Comparison of ENCODE assay signal across 8 mouse cellular contexts in genomic region chr6:124463881-124464291, GRCm38 (mm10). TPM values are rescaled to one million over a fixed set of nuclear protein-coding genes. Genes with fewer than 3 reads are reported as not detected.
DNase-seq lines count a peak whose midpoint lies in the region; ATAC-seq and TF ChIP-seq lines count a peak whose summit lies in the region.

No protein-coding gene starts in this region.

- peak overlapping the region; percentile 80 for H3K4me3 ChIP-seq in layer of hippocampus, adult 2 months
- H3K4me3 ChIP-seq in hindbrain, embryonic 15.5 days: peak overlapping the region; percentile 60
- H3K4me3 ChIP-seq in midbrain, postnatal 0 days (ENCODE audit: low read depth, low read length): peak overlapping the region; percentile 70

- ATAC-seq in hindbrain, embryonic 15.5 days (ENCODE audit: low FRiP score, low read depth): peak; percentile 32
- peak; percentile 43 for ATAC-seq in midbrain, postnatal 0 days (ENCODE audit: low FRiP score)

- no peaks in the 10 kb centered on the region for H3K27me3 ChIP-seq in hindbrain, embryonic 15.5 days
- H3K27me3 ChIP-seq in midbrain, postnatal 0 days (ENCODE audit: insufficient read depth, low read length): no peaks in the 10 kb centered on the region

- peak overlapping the region; percentile 81 for H3K4me2 ChIP-seq in hindbrain, embryonic 15.5 days
- H3K4me2 ChIP-seq in midbrain, postnatal 0 days (ENCODE audit: low read depth, low read length, poor library complexity, severe bottlenecking): peak overlapping the region; percentile 82

- H3K4me1 ChIP-seq in hindbrain, embryonic 15.5 days (replicated peaks): peaks cover 28% of the 10 kb centered on the region
- H3K4me1 ChIP-seq in midbrain, postnatal 0 days (ENCODE audit: insufficient read depth, low read length): peaks cover 8% of the 10 kb centered on the region; the same call in 1 of the 2 replicates

- no peaks in the 10 kb centered on the region for H3K9me3 ChIP-seq in hindbrain, embryonic 15.5 days
- H3K9me3 ChIP-seq in midbrain, postnatal 0 days (ENCODE audit: low read length): no peaks in the 10 kb centered on the region

- peaks cover 19% of the 10 kb centered on the region for H3K36me3 ChIP-seq in hindbrain, embryonic 15.5 days
- 0 out of 2 replicates have a peak, but pooled peaks cover 11% of the 10 kb centered on the region for H3K36me3 ChIP-seq in midbrain, postnatal 0 days (ENCODE audit: insufficient read depth, low read length)

- H3K9ac ChIP-seq in hindbrain, embryonic 15.5 days: peak overlapping the region; percentile 81
- H3K9ac ChIP-seq in midbrain, postnatal 0 days (replicated peaks; ENCODE audit: low read length, poor library complexity, severe bottlenecking): peak overlapping the region; percentile 91

- no peak for TF ChIP-seq CTCF in layer of hippocampus, adult 2 months (conservative IDR thresholded peaks at IDR 0.05)
- TF ChIP-seq CTCF in midbrain, postnatal 0 days (IDR thresholded peaks at IDR 0.05): no peak; the same call in 1 of the 2 replicates

- H3K27ac ChIP-seq in layer of hippocampus, adult 2 months: peak overlapping the region; percentile 96
- H3K27ac ChIP-seq in hindbrain, embryonic 15.5 days (replicated peaks): peak overlapping the region; percentile 93
- peak overlapping the region; percentile 95 for H3K27ac ChIP-seq in midbrain, postnatal 0 days (ENCODE audit: low read depth, low read length)

- no peak for DNase-seq in layer of hippocampus, adult 2 months (ENCODE audit: low spot score in 2 of 2)
- no peak for DNase-seq in layer of hippocampus, adult 9-11 months
- DNase-seq in cerebellum, postnatal 10 days: peak; percentile 61 to 68
- DNase-seq in midbrain, postnatal 0 days (ENCODE audit: low spot score): peak; percentile 46
- DNase-seq in adrenal gland, postnatal 36 days: no peak
- no peak for DNase-seq in kidney, postnatal 14 days
- DNase-seq in testis, postnatal 10 days (ENCODE audit: low spot score): no peak

- 13% methylated on average over 8 of the region's 8 CpGs for WGBS in hindbrain, embryonic 15.5 days
- WGBS in midbrain, postnatal 0 days: 10% methylated on average over 8 of the region's 8 CpGs

RNA-seq across cellular contexts. Expression of gene Clstn3, which starts 0.7 kb away (rescaled TPM):
- total RNA-seq in layer of hippocampus, adult 2 months (2021): 100 to 1,000 TPM; 265 to 268 TPM
- polyA plus RNA-seq in hindbrain, embryonic 15.5 days (2015; fragmentation: Nextera tagmentation; extraction: Ambion mirVana): 138 and 148 TPM in 2 replicates
- 315 and 318 TPM in 2 replicates for total RNA-seq in midbrain, postnatal 0 days (2014; rRNA removed)
- 205 and 226 TPM in 2 replicates for polyA plus RNA-seq in midbrain, postnatal 0 days (2015; fragmentation: Nextera tagmentation; extraction: Ambion mirVana)
- 10 to 100 TPM; 54.9 to 78.2 TPM for total RNA-seq in adrenal gland, postnatal 36 days (2021)

RNA-seq across cellular contexts. Expression of gene C1rl, which starts 29.0 kb away (rescaled TPM):
- under 1 TPM; 0.27 to 0.28 TPM for total RNA-seq in layer of hippocampus, adult 2 months (2021)
- polyA plus RNA-seq in hindbrain, embryonic 15.5 days (2015; fragmentation: Nextera tagmentation; extraction: Ambion mirVana): 0.22 and 0.38 TPM in 2 replicates
- 0.19 TPM in 1 of 2 replicates, not detected in the other for total RNA-seq in midbrain, postnatal 0 days (2014; rRNA removed)
- 0.16 and 0.35 TPM in 2 replicates for polyA plus RNA-seq in midbrain, postnatal 0 days (2015; fragmentation: Nextera tagmentation; extraction: Ambion mirVana)
- total RNA-seq in adrenal gland, postnatal 36 days (2021): 10 to 100 TPM; 11.8 to 15.5 TPM

RNA-seq across cellular contexts. Expression of gene C1ra, which starts 48.3 kb away (rescaled TPM):
- total RNA-seq in layer of hippocampus, adult 2 months (2021): under 1 TPM; 0.72 to 0.86 TPM
- polyA plus RNA-seq in hindbrain, embryonic 15.5 days (2015; fragmentation: Nextera tagmentation; extraction: Ambion mirVana): 0.35 and 0.38 TPM in 2 replicates
- 0.24 and 0.49 TPM in 2 replicates for total RNA-seq in midbrain, postnatal 0 days (2014; rRNA removed)
- 0.42 and 0.54 TPM in 2 replicates for polyA plus RNA-seq in midbrain, postnatal 0 days (2015; fragmentation: Nextera tagmentation; extraction: Ambion mirVana)
- total RNA-seq in adrenal gland, postnatal 36 days (2021): 10 to 100 TPM; 38.7 to 52.4 TPM

RNA-seq across cellular contexts. Expression of gene Pex5, which starts 49.0 kb away (rescaled TPM):
- 10 to 100 TPM; 50.1 to 53.5 TPM for total RNA-seq in layer of hippocampus, adult 2 months (2021)
- polyA plus RNA-seq in hindbrain, embryonic 15.5 days (2015; fragmentation: Nextera tagmentation; extraction: Ambion mirVana): 63.5 and 69.6 TPM in 2 replicates
- 73.2 and 78.9 TPM in 2 replicates for total RNA-seq in midbrain, postnatal 0 days (2014; rRNA removed)
- polyA plus RNA-seq in midbrain, postnatal 0 days (2015; fragmentation: Nextera tagmentation; extraction: Ambion mirVana): 52.9 and 53.1 TPM in 2 replicates
- 10 to 100 TPM; 89.5 to 96.9 TPM for total RNA-seq in adrenal gland, postnatal 36 days (2021)

Comparison
In these comparisons a context has a peak if more than half of its experiments do, and no peak if none do; other contexts are left out.
1. DNase-seq: peak in cerebellum, postnatal 10 days (2 of 2) and midbrain, postnatal 0 days (single experiment); none in layer of hippocampus, adult 2 months (0 of 2), layer of hippocampus, adult 9-11 months (single experiment), adrenal gland, postnatal 36 days (0 of 2), kidney, postnatal 14 days (single experiment) and testis, postnatal 10 days (single experiment).
2. RNA of gene C1rl, which starts 29.0 kb away (total RNA-seq): 11.8 to 15.5 TPM in adrenal gland, postnatal 36 days; 0.27 to 0.28 TPM in layer of hippocampus, adult 2 months and 0.19 TPM in midbrain, postnatal 0 days; every median in the first group is over 10 times any median in the second.
3. RNA of gene C1ra, which starts 48.3 kb away (total RNA-seq): 38.7 to 52.4 TPM in adrenal gland, postnatal 36 days; 0.72 to 0.86 TPM in layer of hippocampus, adult 2 months and 0.24 to 0.49 TPM in midbrain, postnatal 0 days; every median in the first group is over 10 times any median in the second.
4. Peak in every context shown above with its lines, with median percentiles within 50 percentile points of each other: H3K27ac ChIP-seq and H3K4me3 ChIP-seq.